Mouse (Mus musculus) 3T3-L1 (cell line): ENCODE data around the gene Tff1.

Experiments
- DNase-seq: peaks from one replicate; pipeline ENCODE4 v3.0.0-alpha.2; 2015; ENCODE audit warnings: low read depth, low spot score

The Tff1 gene

GRCm38 (mm10) chr17:31153785-31154184 lies 11.3 kb downstream of the Tff1 start:
- no peak for DNase-seq

DNA sequence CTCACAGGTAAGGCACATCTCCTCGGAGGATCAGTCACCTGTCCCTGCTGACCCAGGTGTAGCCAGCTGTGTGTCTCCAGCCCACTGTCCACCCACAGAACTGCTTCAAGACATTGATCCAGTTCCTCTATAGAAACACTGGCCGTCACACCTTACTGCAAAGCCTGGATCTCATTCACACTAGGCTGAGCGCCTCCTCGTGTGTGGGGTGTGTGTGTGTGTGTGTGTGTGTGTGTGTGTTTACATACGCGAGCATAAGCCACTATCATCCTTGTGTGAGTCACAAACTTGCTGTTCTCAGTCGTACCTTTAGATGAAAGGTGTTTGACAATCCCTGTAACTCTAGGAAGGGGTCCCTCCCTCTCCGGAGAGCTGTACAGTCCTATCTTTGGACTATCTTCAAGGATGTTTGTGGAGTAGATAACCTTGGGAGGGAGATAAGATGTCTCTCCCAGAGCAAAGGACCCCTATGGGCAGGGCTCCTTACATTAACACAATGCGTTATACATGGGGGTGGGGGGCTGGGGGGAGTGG lies 12.0 kb downstream of the Tff1 start:
- no peak for DNase-seq

DNA sequence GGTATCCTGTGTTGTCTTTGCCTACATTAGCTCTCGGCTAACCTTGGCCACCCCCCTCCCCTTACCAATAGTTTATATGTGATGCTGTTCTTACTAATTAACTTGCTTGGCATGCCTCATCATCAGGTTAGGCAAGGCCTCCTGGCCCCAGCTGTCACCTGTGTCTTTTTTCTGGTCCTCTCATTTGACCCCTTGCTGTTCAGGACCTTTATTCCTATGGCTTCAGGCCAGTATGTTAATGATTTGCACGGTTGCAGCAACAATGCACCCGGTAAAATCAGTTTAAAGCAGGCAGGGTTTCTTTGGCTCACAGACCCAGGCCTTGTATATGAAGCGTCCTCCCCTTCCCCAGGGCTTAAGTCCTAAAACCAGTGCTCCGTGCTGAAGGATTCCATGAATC lies 12.6 kb downstream of the Tff1 start:
- DNase-seq = no peak

- no peak for DNase-seq
Observed at GRCm38 (mm10) chr17:31145998-31146397, 19.1 kb downstream of the Tff1 start.

DNA sequence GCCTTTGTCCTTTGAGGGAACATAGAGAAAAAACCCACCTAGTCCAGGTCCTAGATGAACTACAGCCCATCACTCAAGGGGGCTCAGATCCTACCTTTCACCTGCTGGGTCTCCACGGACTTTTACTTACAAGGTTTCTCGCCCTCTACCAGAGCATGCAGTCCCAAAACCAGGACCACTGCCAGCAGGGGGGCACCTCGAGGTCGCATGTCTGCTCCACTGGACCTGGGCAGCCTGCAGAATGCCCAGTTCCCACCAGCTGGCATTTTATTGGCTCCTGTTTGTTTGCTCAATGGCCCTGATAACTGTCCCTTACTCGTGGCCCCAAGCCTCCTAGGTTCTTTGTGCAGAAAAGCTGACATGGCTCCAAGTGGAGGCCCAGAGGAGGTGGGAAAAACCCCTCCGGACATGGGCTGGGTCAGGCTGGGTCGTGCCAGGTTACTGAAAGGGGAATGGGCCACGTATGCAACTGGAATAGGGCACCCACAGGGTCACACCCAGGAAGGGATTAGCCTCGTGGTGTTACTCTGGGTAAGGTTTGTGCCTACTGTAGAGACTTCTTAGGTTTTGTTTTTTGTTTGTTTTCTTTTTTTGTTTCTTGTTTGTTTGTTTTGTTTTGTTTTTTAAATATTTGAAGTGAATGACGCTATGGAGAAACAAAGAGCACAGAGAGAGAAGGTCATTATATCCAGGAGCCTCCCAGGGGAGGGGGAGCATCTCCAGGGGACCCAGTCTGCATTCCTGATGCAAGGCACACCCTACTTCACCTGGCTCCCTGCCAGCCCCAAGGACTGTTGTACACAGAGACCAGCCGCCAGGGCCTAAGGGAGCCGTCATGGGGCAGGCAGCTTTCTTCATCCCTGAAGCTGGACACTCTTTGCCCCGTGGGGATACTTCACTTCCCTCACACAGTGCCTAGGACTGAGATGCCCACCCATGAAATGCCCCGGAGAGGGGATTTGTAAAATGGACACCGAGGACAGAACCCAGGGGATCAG lies 20.7 kb downstream of the Tff1 start, which contains the start of gene Tff2:
TSS of gene Tff2 (minus strand) at position 243 of the 998 bp plus-strand sequence.
- no peak for DNase-seq

GRCm38 (mm10) chr17:31142116-31142515 lies 23.0 kb downstream of the Tff1 start:
- DNase-seq = no peak

DNA sequence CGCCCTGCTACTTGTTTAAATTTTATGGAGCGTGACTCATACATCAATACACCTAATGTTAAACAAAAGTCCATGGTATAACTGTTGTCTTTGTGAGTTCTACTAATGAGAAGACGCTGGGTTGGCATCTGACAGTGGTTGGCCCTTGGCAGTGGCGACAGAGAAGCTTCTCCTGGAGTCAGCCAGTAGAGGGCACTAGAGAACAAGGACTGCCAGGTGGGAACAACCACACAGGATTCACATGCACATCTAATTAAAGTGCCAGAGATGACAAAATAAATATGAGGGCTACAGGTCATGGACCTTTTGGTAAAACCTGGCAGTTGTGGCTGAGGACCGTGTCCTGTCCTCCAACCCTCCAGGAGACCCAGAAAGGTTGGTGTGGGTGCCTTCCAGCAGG lies 26.7 kb downstream of the Tff1 start:
- peak; percentile 71 for DNase-seq

GRCm38 (mm10) chr17:31136821-31137220 lies 28.3 kb downstream of the Tff1 start:
- DNase-seq = no peak

DNA sequence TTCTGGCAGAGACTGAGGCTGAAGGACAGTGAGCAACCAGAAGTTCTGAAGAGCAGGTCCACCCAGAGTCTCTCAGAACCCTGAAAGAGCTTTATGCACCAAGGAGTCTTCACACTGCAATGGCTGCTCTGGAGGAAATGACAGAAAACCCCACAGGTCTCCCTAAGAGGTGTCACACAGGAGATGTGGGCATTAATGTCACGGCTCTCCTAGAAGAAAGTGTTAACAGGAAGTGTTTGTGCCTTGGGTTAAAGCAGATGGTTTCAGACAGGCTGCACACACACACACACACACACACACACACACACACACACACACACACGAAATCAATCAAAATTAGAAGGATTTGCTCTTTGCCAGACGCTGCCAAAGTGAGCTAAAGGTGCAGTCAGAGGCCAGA lies 28.8 kb downstream of the Tff1 start:
- no peak for DNase-seq

DNA sequence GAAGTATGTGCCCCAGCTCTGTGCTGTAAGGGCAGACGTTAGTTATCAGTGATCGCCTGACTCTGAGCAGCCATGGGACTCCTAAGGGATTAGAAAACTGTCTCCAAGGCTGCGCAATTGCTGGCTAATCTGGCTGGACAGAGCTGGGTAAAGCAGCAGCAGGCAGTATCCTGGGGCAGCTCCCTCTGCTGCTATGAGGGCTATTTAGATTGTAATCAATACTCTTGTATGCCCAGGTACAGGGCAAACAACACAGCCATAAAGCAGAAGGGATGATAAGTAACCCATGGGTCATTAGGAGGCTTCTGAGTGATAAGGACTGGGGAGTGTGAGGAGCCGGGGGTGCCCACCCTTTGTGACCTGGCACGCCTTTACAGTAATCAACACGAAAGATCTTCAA lies 30.2 kb downstream of the Tff1 start:
- no peak for DNase-seq

GRCm38 (mm10) chr17:31133776-31134175 lies 31.3 kb downstream of the Tff1 start:
- no peak for DNase-seq

GRCm38 (mm10) chr17:31131269-31131821 lies 33.7 kb downstream of the Tff1 start:
- DNase-seq = peak; percentile 6

GRCm38 (mm10) chr17:31129452-31129851 lies 35.6 kb downstream of the Tff1 start, which contains the start of gene Tff3:
TSS of gene Tff3 (minus strand) at chr17:31129646.
- DNase-seq = no peak

DNA sequence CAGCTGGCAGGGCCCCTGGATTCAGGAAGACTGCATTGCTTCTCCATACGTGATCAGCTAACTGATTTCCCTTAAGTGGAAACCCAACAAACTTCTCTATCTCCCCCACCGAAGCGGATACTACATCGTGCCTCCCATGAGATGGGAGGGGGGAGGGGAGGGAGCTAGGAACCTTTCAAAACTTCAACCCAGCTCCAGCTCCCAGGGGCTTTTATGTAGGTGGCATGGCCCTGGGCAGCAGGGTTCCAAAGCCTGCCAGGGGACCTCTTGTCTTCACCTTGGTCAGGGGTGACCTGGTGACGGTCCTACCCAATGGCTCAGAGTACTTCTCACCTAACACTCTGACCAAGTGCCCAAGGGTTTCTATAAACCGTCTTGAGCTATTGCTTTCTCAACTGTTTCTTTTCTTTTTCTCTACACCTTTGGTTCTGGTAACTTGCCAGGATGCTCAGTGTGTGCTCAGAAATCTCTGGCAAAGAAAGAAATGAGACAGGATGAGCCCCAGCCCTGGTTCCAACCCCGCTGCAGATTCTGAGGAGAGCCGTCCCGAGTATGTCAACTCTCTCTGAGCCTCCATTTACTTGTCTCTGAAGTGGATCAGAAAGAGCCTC lies 36.3 kb downstream of the Tff1 start:
- DNase-seq = no peak

- DNase-seq = no peak
Observed at GRCm38 (mm10) chr17:31125548-31126266, 39.4 kb downstream of the Tff1 start.

- peak; percentile 11 for DNase-seq
Observed at GRCm38 (mm10) chr17:31121975-31122374, 43.1 kb downstream of the Tff1 start.

DNA sequence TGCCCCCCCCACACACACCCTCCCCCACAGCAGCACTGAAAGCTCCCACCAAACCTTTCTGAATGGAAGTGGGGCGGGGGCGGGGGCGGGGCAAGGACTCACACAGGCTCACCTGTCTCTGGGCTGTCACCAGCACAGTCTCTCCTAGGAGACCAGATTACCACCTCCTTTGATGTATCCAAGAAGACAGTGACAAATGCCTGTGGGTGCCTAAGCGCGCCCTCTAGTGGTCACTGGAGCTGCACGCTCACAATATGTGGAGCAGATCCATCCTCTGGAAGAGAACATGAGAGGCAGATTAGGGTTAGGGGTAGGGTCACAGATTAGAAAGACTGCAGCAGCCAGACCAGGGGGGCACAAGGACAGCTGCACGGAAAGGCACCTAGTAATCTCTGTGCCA lies 45.6 kb downstream of the Tff1 start:
- DNase-seq = peak; percentile 56

- no peak for DNase-seq
Observed at GRCm38 (mm10) chr17:31117946-31118345, 47.1 kb downstream of the Tff1 start.

DNA sequence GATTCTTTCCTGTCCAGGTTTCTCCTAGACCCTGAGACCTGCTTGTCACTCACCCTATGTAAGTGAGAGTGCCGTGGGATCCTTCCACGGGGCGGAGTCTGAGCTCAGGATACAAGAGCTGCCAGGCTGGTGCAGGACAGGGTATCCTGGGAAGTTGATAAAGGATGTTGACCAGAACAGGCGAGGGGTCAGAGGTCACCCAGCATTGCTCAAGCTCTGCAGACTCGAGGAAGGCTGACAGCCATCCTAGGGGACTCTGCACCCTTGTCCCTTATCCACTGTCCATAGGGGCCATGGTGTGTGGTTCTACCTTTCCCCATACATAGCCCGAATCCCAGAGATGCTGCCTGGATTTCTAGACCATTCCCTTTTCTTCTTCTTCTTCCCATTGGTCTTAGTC lies 49.0 kb downstream of the Tff1 start:
- DNase-seq = no peak

- DNase-seq = no peak
Observed at GRCm38 (mm10) chr17:31113191-31113856, 51.8 kb downstream of the Tff1 start.
